8 mouse cellular contexts compared by ENCODE assay signal in genomic region chr2:152804408-152805110, GRCm38 (mm10). TPM values are rescaled to one million over a fixed set of nuclear protein-coding genes. Genes with fewer than 3 reads are reported as not detected.
A peak's percentile ranks its signal among the peaks of the same experiment; 100 is the strongest.
DNase-seq lines count a peak whose midpoint lies in the region; ATAC-seq and TF ChIP-seq lines count a peak whose summit lies in the region.

No protein-coding gene starts in this region.

- peaks cover 21% of the 10 kb centered on the region for H3K4me1 ChIP-seq in hindbrain, embryonic 15.5 days (replicated peaks)
- peaks cover 93% of the 10 kb centered on the region for H3K4me1 ChIP-seq in liver, embryonic 13.5 days (replicated peaks)

- H3K36me3 ChIP-seq in hindbrain, embryonic 15.5 days: no peaks in the 10 kb centered on the region
- peaks cover 33% of the 10 kb centered on the region for H3K36me3 ChIP-seq in liver, embryonic 13.5 days

- H3K27ac ChIP-seq in left cerebral cortex, adult 2 months: peak overlapping the region; percentile 21
- H3K27ac ChIP-seq in hindbrain, embryonic 15.5 days (replicated peaks): peak overlapping the region; percentile 42; the same call in 1 of the 2 replicates
- peak overlapping the region; percentile 92 for H3K27ac ChIP-seq in liver, embryonic 13.5 days

- H3K27me3 ChIP-seq in hindbrain, embryonic 15.5 days: no peaks in the 10 kb centered on the region
- H3K27me3 ChIP-seq in liver, embryonic 13.5 days: no peaks in the 10 kb centered on the region

- ATAC-seq in hindbrain, embryonic 15.5 days (ENCODE audit: low FRiP score, low read depth): peak; percentile 55; the same call in 1 of the 2 replicates
- ATAC-seq in liver, embryonic 13.5 days (ENCODE audit: low read depth): peak; percentile 74
- no peak for ATAC-seq in activated CD4-positive, CD25-positive, alpha-beta regulatory T cell, adult 4 months

- no peak overlapping the region for H3K9ac ChIP-seq in hindbrain, embryonic 15.5 days
- peak overlapping the region; percentile 65 for H3K9ac ChIP-seq in liver, embryonic 13.5 days

- DNase-seq in left cerebral cortex, adult 2 months (ENCODE audit: extremely low spot score in 1 of 2, low spot score in 2 of 2): no peak
- DNase-seq in left cerebral cortex, adult 9 months (ENCODE audit: low spot score in 2 of 2): no peak
- peak; percentile 91 to 95 for DNase-seq in cerebellum, postnatal 36 days
- DNase-seq in liver, embryonic 13.5 days: no peak
- peak; percentile 37 to 60 for DNase-seq in thymus, adult 18-20 months
- no peak for DNase-seq in layer of hippocampus, postnatal 10 days (ENCODE audit: low spot score in 2 of 2)

- no peaks in the 10 kb centered on the region for H3K9me3 ChIP-seq in hindbrain, embryonic 15.5 days
- no peaks in the 10 kb centered on the region for H3K9me3 ChIP-seq in liver, embryonic 13.5 days (replicated peaks)

- no peak overlapping the region for H3K4me2 ChIP-seq in hindbrain, embryonic 15.5 days
- peak overlapping the region; percentile 55 for H3K4me2 ChIP-seq in liver, embryonic 13.5 days

- no peak for TF ChIP-seq CTCF in left cerebral cortex, adult 2 months (IDR thresholded peaks at IDR 0.05)

- WGBS in hindbrain, embryonic 15.5 days: 12% methylated on average over 6 of the region's 6 CpGs
- WGBS in liver, embryonic 13.5 days (ENCODE audit: insufficient replicate concordance): 12% methylated on average over 6 of the region's 6 CpGs

- intact Hi-C loops in left cerebral cortex, adult 2 months (cut with DNase I): no loop called here

- no peak overlapping the region for H3K4me3 ChIP-seq in left cerebral cortex, adult 2 months
- no peak overlapping the region for H3K4me3 ChIP-seq in hindbrain, embryonic 15.5 days
- H3K4me3 ChIP-seq in liver, embryonic 13.5 days (replicated peaks): peak overlapping the region; percentile 16

RNA-seq across cellular contexts. Expression of gene Bcl2l1, which starts 27.0 kb away (rescaled TPM):
- total RNA-seq in left cerebral cortex, adult 2 months (2021): 100 to 1,000 TPM; 133 to 135 TPM
- polyA plus RNA-seq in hindbrain, embryonic 15.5 days (2015; fragmentation: Nextera tagmentation; extraction: Ambion mirVana): 145 and 155 TPM in 2 replicates
- polyA plus RNA-seq in liver, embryonic 13.5 days (2015; fragmentation: Nextera tagmentation; extraction: Ambion mirVana): 148 and 164 TPM in 2 replicates
- 100 to 1,000 TPM; 109 to 117 TPM for total RNA-seq in layer of hippocampus, postnatal 10 days (2021)
- 10 to 100 TPM; 52.4 to 59.9 TPM for polyA plus RNA-seq in activated CD4-positive, CD25-positive, alpha-beta regulatory T cell, adult 4 months (2017; shearing (Covaris generic))

RNA-seq across cellular contexts. Expression of gene Tpx2, which starts 43.2 kb away (rescaled TPM):
- total RNA-seq in left cerebral cortex, adult 2 months (2021): 1 to 10 TPM; 2.5 to 3.0 TPM
- 17.4 and 22.3 TPM in 2 replicates for polyA plus RNA-seq in hindbrain, embryonic 15.5 days (2015; fragmentation: Nextera tagmentation; extraction: Ambion mirVana)
- polyA plus RNA-seq in liver, embryonic 13.5 days (2015; fragmentation: Nextera tagmentation; extraction: Ambion mirVana): 59.8 and 79.4 TPM in 2 replicates
- 1 to 10 TPM; 5.9 to 6.6 TPM for total RNA-seq in layer of hippocampus, postnatal 10 days (2021)
- polyA plus RNA-seq in activated CD4-positive, CD25-positive, alpha-beta regulatory T cell, adult 4 months (2017; shearing (Covaris generic)): 10 to 100 TPM; 21.3 to 23.3 TPM

RNA-seq across cellular contexts. Expression of gene Cox4i2, which starts 50.6 kb away (rescaled TPM):
- total RNA-seq in left cerebral cortex, adult 2 months (2021): 1 to 10 TPM; 1.7 to 1.9 TPM
- polyA plus RNA-seq in hindbrain, embryonic 15.5 days (2015; fragmentation: Nextera tagmentation; extraction: Ambion mirVana): 6.3 TPM in 2 replicates
- 1.1 and 1.2 TPM in 2 replicates for polyA plus RNA-seq in liver, embryonic 13.5 days (2015; fragmentation: Nextera tagmentation; extraction: Ambion mirVana)
- 1 to 10 TPM; 2.1 to 2.5 TPM for total RNA-seq in layer of hippocampus, postnatal 10 days (2021)
- not detected for polyA plus RNA-seq in activated CD4-positive, CD25-positive, alpha-beta regulatory T cell, adult 4 months (2017; shearing (Covaris generic))

Comparison
In these comparisons a context has a peak if more than half of its experiments do, and no peak if none do; other contexts are left out.
1. DNase-seq: peak in cerebellum, postnatal 36 days (2 of 2) and thymus, adult 18-20 months (2 of 2); none in left cerebral cortex, adult 2 months (0 of 2), left cerebral cortex, adult 9 months (0 of 2), liver, embryonic 13.5 days (single experiment) and layer of hippocampus, postnatal 10 days (0 of 2).
2. H3K27ac ChIP-seq: peak in every context shown above with its lines; median percentile 92 in liver, embryonic 13.5 days; 42 in hindbrain, embryonic 15.5 days; 21 in left cerebral cortex, adult 2 months.